Mouse (Mus musculus): ENCODE measurements around the gene Lars2.
A peak's percentile ranks its signal among the peaks of the same experiment; 100 is the strongest.

GRCm38 (mm10) chr9:123450174-123450573, 83.4 kb downstream of the Lars2 start:
- TF ChIP-seq CTCF (IDR thresholded peaks at IDR 0.05; ENCODE audit: borderline replicate concordance, extremely low read depth, insufficient read depth, insufficient read length) (peak; percentile 72; the same call in 1 of the 2 replicates), POLR2A (IDR thresholded peaks at IDR 0.05; ENCODE audit: borderline replicate concordance, extremely low read depth, insufficient read depth, insufficient read length, poor library complexity, severe bottlenecking) (no peak)
